Mouse (Mus musculus): Measurements from ENCODE around the gene Pamr1. TPM values are rescaled to one million over a fixed set of nuclear protein-coding genes. Genes with fewer than 3 reads are reported as not detected.

The Pamr1 gene
- polyA plus RNA-seq, 1 experiment = not detected

DNA sequence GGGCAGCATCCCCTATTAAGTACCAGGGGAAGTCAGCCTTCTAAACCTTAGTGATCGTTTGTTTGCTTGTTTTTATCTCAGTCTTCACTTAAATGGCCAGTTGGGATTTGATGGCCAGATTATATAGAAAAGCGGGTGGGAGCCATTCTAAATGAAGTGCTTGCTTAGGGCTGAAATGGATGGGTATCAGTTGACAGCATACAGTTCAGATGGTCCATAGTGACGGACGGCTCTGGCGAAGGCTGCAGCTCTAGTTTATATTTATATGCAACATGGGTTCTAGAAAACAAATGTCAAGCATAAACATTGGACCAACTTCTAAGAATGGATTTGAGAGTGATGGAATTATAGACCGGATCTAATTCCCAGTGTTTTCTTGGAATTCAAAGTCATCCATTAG lies 118.2 kb downstream of the Pamr1 start:
- no peaks in the 10 kb centered on the region for H3K9me3 ChIP-seq (ENCODE audit: control insufficient read depth, low read length)
- H3K36me3 ChIP-seq (ENCODE audit: control insufficient read depth) = no peaks in the 10 kb centered on the region
- H3K4me3 ChIP-seq (replicated peaks) = no peak overlapping the region
- TF ChIP-seq TAL1 (IDR thresholded peaks at IDR 0.05; ENCODE audit: low read length) = no peak
- TF ChIP-seq GATA1 (IDR thresholded peaks at IDR 0.05; ENCODE audit: low read length) = no peak
- H3K27me3 ChIP-seq (ENCODE audit: control insufficient read depth) = no peaks in the 10 kb centered on the region
- no peaks in the 10 kb centered on the region for H3K4me1 ChIP-seq (ENCODE audit: control insufficient read depth)

DNA sequence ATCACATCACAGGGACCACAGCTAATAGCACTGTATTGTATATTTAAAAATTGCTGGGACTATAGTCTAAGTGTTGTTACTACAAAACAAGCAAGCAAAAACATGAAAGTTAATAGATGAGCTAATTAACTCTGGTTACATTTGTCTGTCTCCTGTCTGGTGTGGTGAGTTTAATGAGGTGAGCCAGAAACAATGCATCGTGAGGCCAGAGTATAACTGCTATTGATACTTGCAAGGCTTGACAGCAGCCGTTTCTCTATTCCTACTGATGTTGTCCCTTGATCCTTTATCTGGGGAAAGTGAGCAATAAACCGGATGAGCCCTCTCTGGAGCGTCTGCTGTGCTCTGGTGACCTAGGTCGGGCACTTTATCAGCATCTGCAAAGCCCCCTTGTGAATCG lies 119.8 kb downstream of the Pamr1 start:
- Histone ChIP-seq H3K9me3 (ENCODE audit: control insufficient read depth, low read length) (no peaks in the 10 kb centered on the region), H3K36me3 (ENCODE audit: control insufficient read depth) (no peaks in the 10 kb centered on the region), H3K4me1 (ENCODE audit: control insufficient read depth) (no peaks in the 10 kb centered on the region), H3K4me3 (replicated peaks) (no peak overlapping the region), H3K27me3 (ENCODE audit: control insufficient read depth) (no peaks in the 10 kb centered on the region)
- no peak for TF ChIP-seq TAL1 (IDR thresholded peaks at IDR 0.05; ENCODE audit: low read length)
- no peak for TF ChIP-seq GATA1 (IDR thresholded peaks at IDR 0.05; ENCODE audit: low read length)

DNA sequence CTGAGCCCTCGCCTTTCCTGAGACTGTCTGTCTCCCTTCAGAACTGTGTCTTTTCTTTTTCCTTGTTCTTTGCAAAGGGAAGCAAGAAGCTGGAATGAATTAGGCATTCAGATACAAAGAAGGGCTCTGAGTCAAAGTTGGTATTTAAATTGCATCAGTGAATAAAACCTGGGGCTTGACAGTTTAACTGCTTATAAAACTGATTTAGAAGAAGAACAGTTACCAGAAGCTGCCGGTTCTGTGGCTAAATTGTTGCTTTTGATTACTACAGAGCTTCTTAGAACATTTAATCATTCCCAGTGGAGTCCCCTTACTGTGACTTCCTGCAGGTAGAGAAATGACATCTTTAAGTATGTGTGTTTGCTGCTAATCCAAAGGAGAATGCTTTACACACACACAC lies 124.8 kb downstream of the Pamr1 start:
- no peaks in the 10 kb centered on the region for H3K36me3 ChIP-seq (ENCODE audit: control insufficient read depth)
- no peak overlapping the region for H3K4me3 ChIP-seq (replicated peaks)
- no peaks in the 10 kb centered on the region for H3K4me1 ChIP-seq (ENCODE audit: control insufficient read depth)
- no peaks in the 10 kb centered on the region for H3K27me3 ChIP-seq (ENCODE audit: control insufficient read depth)
- H3K9me3 ChIP-seq (ENCODE audit: control insufficient read depth, low read length) = no peaks in the 10 kb centered on the region
- TF ChIP-seq TAL1 (IDR thresholded peaks at IDR 0.05; ENCODE audit: low read length) (no peak), GATA1 (IDR thresholded peaks at IDR 0.05; ENCODE audit: low read length) (no peak)

DNA sequence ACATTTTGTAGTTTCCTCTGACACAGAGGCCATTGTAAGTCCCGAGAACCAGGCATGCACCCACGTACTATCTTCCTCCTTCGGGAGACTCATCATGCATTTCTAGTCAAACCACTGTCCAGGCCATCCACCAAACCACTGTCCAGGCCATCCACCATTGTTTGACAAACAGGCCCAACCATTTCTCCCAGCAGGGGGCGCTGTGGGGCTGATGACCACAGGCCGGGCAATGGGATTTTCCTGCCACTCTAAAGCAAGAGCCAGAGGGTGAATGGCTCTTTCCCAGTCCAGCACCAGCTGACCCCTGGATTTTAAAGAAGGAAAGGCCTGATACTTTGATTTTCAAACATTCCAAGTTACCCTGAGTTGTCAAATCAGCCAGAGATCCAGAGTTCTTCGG lies 125.5 kb downstream of the Pamr1 start:
- H3K4me1 ChIP-seq (ENCODE audit: control insufficient read depth) = no peaks in the 10 kb centered on the region
- no peaks in the 10 kb centered on the region for H3K36me3 ChIP-seq (ENCODE audit: control insufficient read depth)
- TF ChIP-seq TAL1 (IDR thresholded peaks at IDR 0.05; ENCODE audit: low read length) = no peak
- TF ChIP-seq GATA1 (IDR thresholded peaks at IDR 0.05; ENCODE audit: low read length) = no peak
- no peaks in the 10 kb centered on the region for H3K9me3 ChIP-seq (ENCODE audit: control insufficient read depth, low read length)
- H3K4me3 ChIP-seq (replicated peaks) = no peak overlapping the region
- no peaks in the 10 kb centered on the region for H3K27me3 ChIP-seq (ENCODE audit: control insufficient read depth)

DNA sequence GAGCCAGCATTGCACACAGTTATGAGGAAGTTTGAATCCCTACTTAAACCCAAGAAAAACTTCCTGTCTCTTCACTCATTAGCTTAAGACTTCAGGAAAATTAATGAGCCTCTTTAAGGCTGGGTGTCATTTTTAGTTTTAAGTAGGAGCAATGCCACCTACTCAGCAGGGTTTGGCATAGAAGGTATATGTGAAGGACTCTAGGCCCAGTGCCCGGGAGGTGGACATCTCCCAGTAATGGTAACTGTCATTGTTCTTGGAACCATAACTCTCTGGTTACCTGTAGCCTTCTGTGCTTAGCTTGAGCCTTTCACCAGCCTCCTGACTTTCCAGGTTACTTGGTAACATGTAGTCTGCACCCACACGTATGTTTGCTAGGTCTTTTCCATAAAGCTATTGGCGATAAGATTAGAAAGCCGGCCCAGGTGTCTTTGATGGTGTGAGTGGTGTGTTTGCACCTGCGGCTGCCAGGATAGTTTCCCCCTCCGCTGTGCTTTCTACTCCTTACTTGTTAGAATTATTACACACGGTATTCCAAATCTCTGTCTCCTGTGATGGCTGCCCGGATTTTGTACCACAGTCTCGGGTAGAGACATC lies 127.0 kb downstream of the Pamr1 start:
- no peaks in the 10 kb centered on the region for H3K4me1 ChIP-seq (ENCODE audit: control insufficient read depth)
- no peak overlapping the region for H3K4me3 ChIP-seq (replicated peaks)
- H3K27me3 ChIP-seq (ENCODE audit: control insufficient read depth) = no peaks in the 10 kb centered on the region
- TF ChIP-seq TAL1 (IDR thresholded peaks at IDR 0.05; ENCODE audit: low read length) = no peak
- no peaks in the 10 kb centered on the region for H3K9me3 ChIP-seq (ENCODE audit: control insufficient read depth, low read length)
- no peaks in the 10 kb centered on the region for H3K36me3 ChIP-seq (ENCODE audit: control insufficient read depth)

DNA sequence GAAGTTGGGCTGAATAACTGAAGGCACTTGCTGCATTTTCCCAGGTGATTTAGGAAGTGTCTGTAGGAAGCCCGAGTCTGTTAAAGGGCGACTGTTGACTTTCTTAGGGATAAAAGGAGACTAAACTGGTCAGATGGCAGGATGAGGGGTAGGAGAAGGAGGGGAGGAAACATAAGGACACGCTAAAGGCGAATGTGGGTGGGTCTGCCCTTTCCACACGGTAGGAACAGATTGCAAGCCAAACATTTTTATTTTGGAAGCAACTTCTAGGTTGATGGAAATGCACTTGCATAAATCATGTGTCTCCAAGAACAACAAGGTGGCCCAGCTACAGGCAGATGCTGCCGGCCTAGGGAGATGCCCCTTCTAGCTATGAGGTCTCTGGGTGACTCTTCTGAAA lies 127.6 kb downstream of the Pamr1 start:
- H3K4me3 ChIP-seq (replicated peaks) = no peak overlapping the region
- no peaks in the 10 kb centered on the region for H3K27me3 ChIP-seq (ENCODE audit: control insufficient read depth)
- H3K36me3 ChIP-seq (ENCODE audit: control insufficient read depth) = no peaks in the 10 kb centered on the region
- no peaks in the 10 kb centered on the region for H3K4me1 ChIP-seq (ENCODE audit: control insufficient read depth)
- no peak for TF ChIP-seq GATA1 (IDR thresholded peaks at IDR 0.05; ENCODE audit: low read length)
- TF ChIP-seq TAL1 (IDR thresholded peaks at IDR 0.05; ENCODE audit: low read length) = no peak
- H3K9me3 ChIP-seq (ENCODE audit: control insufficient read depth, low read length) = no peaks in the 10 kb centered on the region

DNA sequence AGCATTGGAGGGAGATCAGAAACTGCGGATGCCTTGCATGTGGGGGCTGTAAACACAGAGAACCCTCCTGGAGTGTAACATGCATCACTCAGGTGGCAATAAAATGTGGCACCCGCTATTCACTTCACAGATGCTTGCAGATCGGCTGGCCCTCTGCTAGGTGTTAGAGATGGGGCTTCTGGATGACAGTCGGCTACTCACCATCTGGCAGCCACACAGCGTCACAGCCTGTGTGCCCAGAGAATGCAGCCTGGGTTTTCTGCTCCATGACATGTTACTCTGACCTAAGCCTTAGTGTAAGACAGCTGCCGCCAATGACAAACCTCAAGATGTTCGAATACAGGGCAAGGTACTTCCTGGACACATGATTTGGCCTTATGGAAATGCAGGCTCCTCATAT lies 131.5 kb downstream of the Pamr1 start:
- H3K9me3 ChIP-seq (ENCODE audit: control insufficient read depth, low read length) = no peaks in the 10 kb centered on the region
- no peak overlapping the region for H3K4me3 ChIP-seq (replicated peaks)
- no peaks in the 10 kb centered on the region for H3K4me1 ChIP-seq (ENCODE audit: control insufficient read depth)
- H3K27me3 ChIP-seq (ENCODE audit: control insufficient read depth) = no peaks in the 10 kb centered on the region
- H3K36me3 ChIP-seq (ENCODE audit: control insufficient read depth) = no peaks in the 10 kb centered on the region
- TF ChIP-seq TAL1 (IDR thresholded peaks at IDR 0.05; ENCODE audit: low read length) (no peak), GATA1 (IDR thresholded peaks at IDR 0.05; ENCODE audit: low read length) (no peak)

DNA sequence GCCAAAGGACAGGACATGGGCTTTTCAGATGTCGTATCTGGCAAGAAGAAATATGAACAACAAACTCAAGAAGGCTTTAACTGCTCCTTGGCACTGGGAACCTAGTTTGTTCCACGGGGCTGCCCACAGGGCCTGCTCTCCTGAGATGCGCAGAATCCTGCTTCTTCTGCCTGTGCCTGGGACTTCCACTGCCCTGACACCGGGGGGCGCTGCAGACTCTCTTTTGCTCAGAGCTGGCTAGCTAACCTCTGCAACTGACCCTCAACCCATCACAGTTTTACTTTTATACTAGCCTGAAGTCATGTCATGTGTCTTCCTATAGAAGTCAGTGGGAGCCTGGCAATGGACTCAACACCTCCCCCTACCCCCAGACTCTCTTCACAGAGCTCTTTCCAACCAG lies 132.4 kb downstream of the Pamr1 start:
- H3K9me3 ChIP-seq (ENCODE audit: control insufficient read depth, low read length) = no peaks in the 10 kb centered on the region
- TF ChIP-seq GATA1 (IDR thresholded peaks at IDR 0.05; ENCODE audit: low read length) = no peak
- TF ChIP-seq TAL1 (IDR thresholded peaks at IDR 0.05; ENCODE audit: low read length) = no peak
- no peak overlapping the region for H3K4me3 ChIP-seq (replicated peaks)
- no peaks in the 10 kb centered on the region for H3K27me3 ChIP-seq (ENCODE audit: control insufficient read depth)
- H3K4me1 ChIP-seq (ENCODE audit: control insufficient read depth) = no peaks in the 10 kb centered on the region
- no peaks in the 10 kb centered on the region for H3K36me3 ChIP-seq (ENCODE audit: control insufficient read depth)

DNA sequence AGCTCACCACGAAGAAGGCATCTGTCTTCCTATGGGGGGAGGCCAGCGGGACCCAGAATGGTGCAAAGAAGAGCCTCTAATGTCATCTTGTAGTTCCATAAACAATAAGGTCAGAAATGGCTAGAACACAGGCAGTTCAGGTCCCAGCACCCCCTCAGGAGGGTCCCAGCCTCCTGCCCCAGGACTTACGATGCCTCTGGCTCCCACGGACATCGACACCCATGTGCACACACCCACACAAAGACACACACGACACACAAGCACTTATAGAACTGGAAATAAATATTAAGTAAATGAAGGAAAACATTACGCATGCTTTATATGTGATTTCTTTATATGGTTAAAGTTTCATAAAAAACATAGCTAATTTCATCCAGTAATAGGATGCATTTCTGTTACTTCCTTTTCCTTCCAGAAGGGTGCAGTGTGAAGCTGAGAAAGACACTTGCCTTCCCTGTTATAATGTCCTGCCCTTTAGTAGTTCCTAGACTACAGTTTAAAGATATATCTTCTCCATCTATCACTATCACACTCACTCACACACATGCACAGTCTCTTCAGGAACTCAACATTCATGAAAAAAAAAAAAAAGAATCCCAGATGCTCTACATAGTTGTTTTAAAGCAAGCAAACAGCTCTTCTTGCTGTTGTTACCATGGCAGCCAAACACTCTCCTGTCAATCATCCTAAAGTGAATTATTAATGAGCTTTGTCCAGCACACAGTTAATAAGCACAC lies 135.7 kb downstream of the Pamr1 start:
- H3K4me3 ChIP-seq (replicated peaks) = no peak overlapping the region
- no peaks in the 10 kb centered on the region for H3K9me3 ChIP-seq (ENCODE audit: control insufficient read depth, low read length)
- no peaks in the 10 kb centered on the region for H3K4me1 ChIP-seq (ENCODE audit: control insufficient read depth)
- TF ChIP-seq TAL1 (IDR thresholded peaks at IDR 0.05; ENCODE audit: low read length) (no peak), GATA1 (IDR thresholded peaks at IDR 0.05; ENCODE audit: low read length) (no peak)
- H3K36me3 ChIP-seq (ENCODE audit: control insufficient read depth) = no peaks in the 10 kb centered on the region
- H3K27me3 ChIP-seq (ENCODE audit: control insufficient read depth) = no peaks in the 10 kb centered on the region

DNA sequence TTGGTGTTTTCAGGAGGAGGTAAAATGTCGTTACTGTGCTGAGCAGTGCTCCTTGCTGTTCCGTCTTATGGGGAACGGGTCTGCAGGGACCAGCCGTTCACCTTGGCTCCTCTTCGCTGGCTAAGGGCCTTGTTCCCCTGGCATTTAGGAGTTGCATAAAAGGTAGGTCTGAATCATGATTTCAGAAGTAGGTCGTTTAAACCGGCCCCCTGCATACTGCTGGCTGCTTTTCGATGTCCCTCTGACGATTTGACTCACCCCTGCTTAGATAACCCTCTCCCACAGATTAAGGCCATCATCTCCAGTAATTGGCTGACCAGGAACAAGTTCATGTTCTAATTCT lies 136.3 kb downstream of the Pamr1 start:
- Histone ChIP-seq H3K4me1 (ENCODE audit: control insufficient read depth) (no peaks in the 10 kb centered on the region), H3K9me3 (ENCODE audit: control insufficient read depth, low read length) (no peaks in the 10 kb centered on the region), H3K27me3 (ENCODE audit: control insufficient read depth) (no peaks in the 10 kb centered on the region), H3K36me3 (ENCODE audit: control insufficient read depth) (no peaks in the 10 kb centered on the region), H3K4me3 (replicated peaks) (no peak overlapping the region)
- TF ChIP-seq GATA1 (IDR thresholded peaks at IDR 0.05; ENCODE audit: low read length) (no peak), TAL1 (IDR thresholded peaks at IDR 0.05; ENCODE audit: low read length) (no peak)

Other genes starting within 250 kb of the Pamr1 start
- 0.18 and 0.30 TPM in 2 replicates for gene Trim44, start 142.2 kb upstream of the Pamr1 start, polyA plus RNA-seq (2012)
- 0.03 TPM in 1 of 2 replicates, not detected in the other for gene Fjx1, start 97.5 kb upstream of the Pamr1 start, polyA plus RNA-seq (2012)
- gene Slc1a2, start 108.6 kb downstream of the Pamr1 start, polyA plus RNA-seq (2012) = 0.01 TPM in 1 of 2 replicates, not detected in the other